ENCODE assay signal across 8 mouse cellular contexts in the genomic region with DNA sequence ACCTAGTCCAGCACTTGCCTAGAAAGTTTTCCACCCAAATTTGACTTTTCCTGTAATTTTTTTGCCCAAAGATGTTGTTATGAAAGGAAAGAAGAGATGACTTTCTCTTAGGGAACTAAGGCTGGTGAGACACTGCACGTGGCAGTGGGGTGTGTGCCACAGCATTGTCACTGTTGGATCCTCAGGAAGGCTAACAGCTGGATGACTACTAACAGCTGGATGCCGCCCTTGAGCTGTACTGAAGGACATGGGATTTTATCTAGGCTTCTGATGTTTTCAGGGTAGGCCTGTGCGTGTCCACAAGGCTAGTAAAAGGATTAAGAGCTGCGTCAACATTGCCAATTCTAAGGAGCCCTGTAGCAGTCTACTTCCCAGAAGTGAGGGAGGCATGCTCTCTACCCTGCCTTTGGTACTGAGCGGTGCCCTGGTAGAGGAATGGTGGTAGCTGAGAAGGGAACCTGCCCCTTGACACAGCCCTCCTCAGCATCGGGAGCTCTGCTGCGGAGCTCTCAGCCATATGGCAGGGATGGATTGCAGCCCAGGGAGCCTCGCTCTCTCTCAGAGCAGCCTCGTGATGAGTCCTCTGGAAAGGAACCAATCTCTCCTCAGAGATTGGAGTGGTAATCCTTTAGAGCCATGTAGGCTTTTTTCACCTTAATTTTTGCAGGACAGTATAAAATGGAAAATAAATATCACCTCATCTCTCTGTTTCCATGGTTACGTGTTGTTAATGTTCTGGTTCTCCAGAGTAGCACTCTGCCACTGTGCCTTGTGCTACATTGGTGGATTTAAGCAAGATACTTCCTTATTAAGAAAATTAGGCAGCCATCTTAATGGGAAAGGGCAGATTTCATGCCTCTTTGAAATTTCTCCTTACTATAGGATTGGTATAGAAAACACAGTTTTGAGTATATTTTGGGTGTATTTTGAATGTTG. TPM values are rescaled to one million over a fixed set of nuclear protein-coding genes. Genes with fewer than 3 reads are reported as not detected.
DNase-seq lines count a peak whose midpoint lies in the region; TF ChIP-seq lines count a peak whose summit lies in the region.

No protein-coding gene starts in this region.

- H3K4me3 ChIP-seq in ES-E14 (ENCODE audit: insufficient read depth in 1 of 2, low read depth in 1 of 2, low read length in 2 of 2, poor library complexity in 1 of 2, severe bottlenecking in 1 of 2): no peak overlapping the region

- peak overlapping the region; percentile 56; the same call in 1 of the 2 replicates for H3K9ac ChIP-seq in ES-E14 (ENCODE audit: insufficient read depth, low read depth, low read length, poor library complexity, severe bottlenecking)

- in situ Hi-C loops in ES-E14 (cut with MboI; ENCODE audit: low sequenced_read_pairs in 2 of 2, unreplicated experiment in 2 of 2): no loop called here

- peak; percentile 30 to 82 for DNase-seq in adrenal gland, adult (ENCODE audit: inconsistent age in 2 of 2, low spot score in 1 of 2)
- no peak for DNase-seq in adrenal gland, adult 18-20 months (ENCODE audit: low spot score in 2 of 2)
- no peak for DNase-seq in ES-E14 (ENCODE audit: low read depth, low spot score)
- peak; percentile 91 to 92 for DNase-seq in cerebellum, postnatal 25 days
- DNase-seq in left cerebral cortex, postnatal 4 days: peak; percentile 74
- DNase-seq in kidney, postnatal 14 days: no peak
- no peak for DNase-seq in kidney, postnatal 4 days
- DNase-seq in thymus, adult 18-20 months: no peak

- intact Hi-C loops in left cerebral cortex, postnatal 4 days (cut with DNase I): no loop called here

- H3K4me1 ChIP-seq in ES-E14 (ENCODE audit: control insufficient read depth in 2 of 2, insufficient read depth in 2 of 2, low read length in 2 of 2, poor library complexity in 1 of 2): peaks cover 4 to 7% of the 10 kb centered on the region in 2 experiments; a peak in 2 of 4 replicates

- peaks cover 18% of the 10 kb centered on the region; the same call in 1 of the 2 replicates for H3K36me3 ChIP-seq in ES-E14 (ENCODE audit: control insufficient read depth, insufficient read depth, low read length, poor library complexity, severe bottlenecking)

- no peaks in the 10 kb centered on the region for H3K9me3 ChIP-seq in ES-E14 (ENCODE audit: control insufficient read depth, insufficient read depth, low read depth, low read length)

- no peak overlapping the region for H3K27ac ChIP-seq in ES-E14 (ENCODE audit: insufficient read depth, low read depth, low read length, poor library complexity, severe bottlenecking)

TF ChIP-seq in ES-E14, 5 proteins besides CTCF, POLR2A, EP300 and RAD21:
- TF ChIP-seq ZNF384 (IDR thresholded peaks at IDR 0.05; ENCODE audit: low read depth, low read length): no peak
- TF ChIP-seq ZC3H11A (IDR thresholded peaks at IDR 0.05; ENCODE audit: borderline replicate concordance, low read depth, low read length): no peak
- no peak for TF ChIP-seq MAFK (IDR thresholded peaks at IDR 0.05; ENCODE audit: insufficient read depth, low read depth, low read length)
- TF ChIP-seq HCFC1 (IDR thresholded peaks at IDR 0.05; ENCODE audit: borderline replicate concordance, insufficient read depth, low read length): no peak
- TF ChIP-seq CHD2 (IDR thresholded peaks at IDR 0.05; ENCODE audit: low read depth, low read length): no peak
TF ChIP-seq in ES-E14: peak in this region for 0.

RNA-seq across cellular contexts. Expression of gene Cmtr1, which starts 7.9 kb away (rescaled TPM):
- 100 to 1,000 TPM in 1 of 2 experiments, 10 to 100 TPM in 1; 76.8 to 116 TPM for total RNA-seq in adrenal gland, adult 18-20 months (2021)
- total RNA-seq in ES-E14 (2012; rRNA removed): 130 and 183 TPM in 2 replicates
- 10 to 100 TPM; 81.9 to 85.9 TPM for total RNA-seq in left cerebral cortex, postnatal 4 days (2021)

RNA-seq across cellular contexts. Expression of gene Ccdc167, which starts 48.5 kb away (rescaled TPM):
- 10 to 100 TPM in 1 of 2 experiments, 1 to 10 TPM in 1; 6.8 to 13.3 TPM for total RNA-seq in adrenal gland, adult 18-20 months (2021)
- 13.4 and 19.2 TPM in 2 replicates for total RNA-seq in ES-E14 (2012; rRNA removed)
- 10 to 100 TPM; 11.6 to 13.5 TPM for total RNA-seq in left cerebral cortex, postnatal 4 days (2021)

RNA-seq across cellular contexts. Expression of gene Gm28043, which starts 53.6 kb away (rescaled TPM):
- 1 to 10 TPM; 2.3 to 3.0 TPM for total RNA-seq in adrenal gland, adult 18-20 months (2021)
- 8.6 and 10.2 TPM in 2 replicates for total RNA-seq in ES-E14 (2012; rRNA removed)
- total RNA-seq in left cerebral cortex, postnatal 4 days (2021): 1 to 10 TPM; 4.9 to 5.5 TPM

RNA-seq across cellular contexts. Expression of gene Rnf8, which starts 53.7 kb away (rescaled TPM):
- 10 to 100 TPM; 35.1 to 68.3 TPM for total RNA-seq in adrenal gland, adult 18-20 months (2021)
- total RNA-seq in ES-E14 (2012; rRNA removed): 30.0 and 37.2 TPM in 2 replicates
- 10 to 100 TPM; 63.0 to 64.2 TPM for total RNA-seq in left cerebral cortex, postnatal 4 days (2021)

Comparison
In these comparisons a context has a peak if more than half of its experiments do, and no peak if none do; other contexts are left out.
1. DNase-seq: peak in adrenal gland, adult (2 of 2), cerebellum, postnatal 25 days (2 of 2) and left cerebral cortex, postnatal 4 days (single experiment); none in adrenal gland, adult 18-20 months (0 of 2), ES-E14 (single experiment), kidney, postnatal 14 days (single experiment), kidney, postnatal 4 days (0 of 2) and thymus, adult 18-20 months (0 of 2).